Mouse (Mus musculus): ENCODE measurements around the gene Dtnbp1. TPM values are rescaled to one million over a fixed set of nuclear protein-coding genes. Genes with fewer than 3 reads are reported as not detected.

Gene Dtnbp1
- polyA plus RNA-seq, 1 experiment from 2014 or later: 64.9 TPM

DNA sequence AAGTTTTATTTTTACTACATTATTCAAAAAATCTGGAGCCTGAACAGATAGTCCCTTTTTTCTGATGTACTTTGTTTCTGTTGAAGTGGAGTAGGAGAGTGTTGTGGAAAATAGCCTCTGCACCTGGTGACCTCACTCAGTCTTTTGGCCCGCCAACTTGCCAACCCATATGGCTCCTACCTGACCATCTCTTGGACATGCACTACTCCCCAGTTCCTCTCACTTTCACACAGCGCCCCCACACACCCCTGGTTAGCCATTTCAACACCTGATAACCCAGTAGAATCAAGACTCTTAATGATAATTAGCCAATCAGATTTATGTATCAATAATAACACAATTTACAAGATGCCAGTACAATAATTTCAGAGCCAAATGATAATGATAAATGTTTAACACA is 115.7 kb downstream of the Dtnbp1 start:
- H3K27ac ChIP-seq: no peak overlapping the region
- H3K36me3 ChIP-seq: 0 out of 2 replicates have a peak, but pooled peaks cover 10% of the 10 kb centered on the region
- no peak for ATAC-seq (ENCODE audit: insufficient number of reproducible peaks, low FRiP score, low TSS enrichment, low read depth)
- H3K9ac ChIP-seq: no peak overlapping the region
- H3K27me3 ChIP-seq: no peaks in the 10 kb centered on the region
- no peak overlapping the region for H3K4me2 ChIP-seq
- H3K4me3 ChIP-seq: no peak overlapping the region
- WGBS: 90% methylated on average over 2 of the region's 2 CpGs
- H3K4me1 ChIP-seq: no peaks in the 10 kb centered on the region
- H3K9me3 ChIP-seq: no peaks in the 10 kb centered on the region

DNA sequence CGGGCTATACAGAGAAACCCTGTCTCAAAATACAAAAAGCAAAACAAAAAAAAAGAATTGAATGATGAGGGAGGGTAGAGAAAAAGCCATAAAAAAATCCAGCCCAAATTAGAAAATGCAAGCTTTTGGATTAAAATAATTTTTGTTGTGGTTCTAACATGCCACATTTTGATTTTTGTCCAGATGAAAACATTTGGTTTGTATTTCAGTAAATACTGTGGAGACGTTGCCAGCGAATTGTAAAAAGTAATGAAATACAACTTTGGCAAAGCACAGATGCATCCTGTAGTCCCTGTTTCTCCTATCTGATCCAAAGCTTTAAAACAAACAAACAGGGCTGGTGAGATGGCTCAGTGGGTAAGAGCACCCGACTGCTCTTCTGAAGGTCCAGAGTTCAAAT is 120.9 kb downstream of the Dtnbp1 start:
- Histone ChIP-seq H3K9me3 (no peaks in the 10 kb centered on the region), H3K36me3 (no peaks in the 10 kb centered on the region), H3K9ac (no peak overlapping the region), H3K4me3 (no peak overlapping the region), H3K4me2 (no peak overlapping the region), H3K27ac (no peak overlapping the region), H3K4me1 (0 out of 2 replicates have a peak, but pooled peaks cover 9% of the 10 kb centered on the region), H3K27me3 (no peaks in the 10 kb centered on the region)
- no peak for ATAC-seq (ENCODE audit: insufficient number of reproducible peaks, low FRiP score, low TSS enrichment, low read depth)
- WGBS: 68% methylated on average over 4 of the region's 4 CpGs

DNA sequence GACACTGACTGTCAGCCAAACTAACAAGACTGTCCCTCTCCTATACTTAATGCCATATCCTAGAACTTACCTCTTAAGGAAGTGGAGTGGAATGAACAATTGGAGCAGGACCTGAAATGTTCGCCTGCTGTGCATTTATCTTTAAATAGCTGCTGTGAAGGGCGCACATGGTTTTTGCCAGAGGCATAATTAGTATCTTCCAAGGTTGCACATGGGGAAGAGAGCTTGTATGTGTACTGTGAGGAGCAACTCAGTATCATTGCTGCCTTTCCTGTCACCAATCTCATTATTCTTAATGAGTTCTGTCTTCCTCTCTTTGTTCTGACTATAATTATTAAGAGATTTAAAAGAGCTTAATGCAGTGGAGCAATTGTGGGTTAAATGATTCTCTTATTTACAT is 125.1 kb downstream of the Dtnbp1 start:
- no peak for ATAC-seq (ENCODE audit: insufficient number of reproducible peaks, low FRiP score, low TSS enrichment, low read depth)
- Histone ChIP-seq H3K27me3 (no peaks in the 10 kb centered on the region), H3K27ac (no peak overlapping the region), H3K4me2 (no peak overlapping the region), H3K4me3 (no peak overlapping the region), H3K36me3 (peaks cover 9% of the 10 kb centered on the region; the same call in 1 of the 2 replicates), H3K9ac (no peak overlapping the region), H3K4me1 (0 out of 2 replicates have a peak, but pooled peaks cover 9% of the 10 kb centered on the region), H3K9me3 (no peaks in the 10 kb centered on the region)
- WGBS: 63% methylated on average over 2 of the region's 2 CpGs

Other genes with a start within 250 kb of the Dtnbp1 start
- gene Gm9817, start 76.5 kb upstream of the Dtnbp1 start, polyA plus RNA-seq (2015; fragmentation: Nextera tagmentation; extraction: Ambion mirVana): 0.06 and 0.15 TPM in 2 replicates

All from limb, embryonic 15.5 days (tissue).